In genomic region chr19:42432761-42433160, GRCm38 (mm10) we compare ENCODE assay signal across 11 mouse cellular contexts. TPM values are rescaled to one million over a fixed set of nuclear protein-coding genes. Genes with fewer than 3 reads are reported as not detected.
DNase-seq lines count a peak whose midpoint lies in the region; ATAC-seq and TF ChIP-seq lines count a peak whose summit lies in the region.
"Had no signal": no experiment of that assay in that cellular context is flagged by ENCODE, and none has a peak within 500 bp of the region (broad histone marks: within the 10 kb centered on the region; RNA-seq: fewer than 3 reads in every experiment).

No protein-coding gene starts in this region.

- peaks cover 29% of the 10 kb centered on the region for H3K27me3 ChIP-seq in neural tube, embryonic 11.5 days (ENCODE audit: control insufficient read depth, insufficient read depth, low read length)
- H3K27me3 ChIP-seq in hindbrain, embryonic 10.5 days (ENCODE audit: insufficient read depth, poor library complexity, severe bottlenecking): peaks cover 64% of the 10 kb centered on the region
- H3K27me3 ChIP-seq in limb, embryonic 15.5 days: peaks cover 77% of the 10 kb centered on the region
- H3K27me3 ChIP-seq in stomach, postnatal 0 days (ENCODE audit: control insufficient read depth, insufficient read depth, low read length): peaks cover 15% of the 10 kb centered on the region; the same call in 1 of the 2 replicates

- no peak for TF ChIP-seq CTCF in stomach, postnatal 0 days (IDR thresholded peaks at IDR 0.05; ENCODE audit: low read depth)

- H3K4me1 ChIP-seq in neural tube, embryonic 11.5 days (ENCODE audit: control insufficient read depth, insufficient read depth, low read length): peaks cover 10% of the 10 kb centered on the region; the same call in 1 of the 2 replicates
- peaks cover 28% of the 10 kb centered on the region for H3K4me1 ChIP-seq in hindbrain, embryonic 10.5 days (replicated peaks)
- peaks cover 18% of the 10 kb centered on the region for H3K4me1 ChIP-seq in limb, embryonic 15.5 days
- H3K4me1 ChIP-seq in stomach, postnatal 0 days (replicated peaks; ENCODE audit: control insufficient read depth, insufficient read depth): no peaks in the 10 kb centered on the region

- TF ChIP-seq EP300 in stomach, postnatal 0 days (optimal IDR thresholded peaks at IDR 0.05): no peak

- no peak for DNase-seq in neural tube, embryonic 11.5 days (ENCODE audit: low spot score)
- no peak for DNase-seq in neural tube, embryonic 10.5 days (ENCODE audit: extremely low spot score, low spot score)
- no peak for DNase-seq in hindbrain, embryonic 10.5 days (ENCODE audit: low spot score)
- DNase-seq in stomach, postnatal 0 days (ENCODE audit: low spot score): no peak
- DNase-seq in adrenal gland, adult 2 months: no peak
- no peak for DNase-seq in left cerebral cortex, postnatal 14 days (ENCODE audit: low spot score in 2 of 2)
- no peak for DNase-seq in right cerebral cortex, adult 2 months (ENCODE audit: low spot score in 2 of 2)
- DNase-seq: gastrocnemius, postnatal 36 days; kidney, adult 2 months had no signal

- H3K27ac ChIP-seq in neural tube, embryonic 11.5 days (ENCODE audit: low read depth, low read length): peak overlapping the region; percentile 89; the same call in 1 of the 2 replicates
- H3K27ac ChIP-seq in hindbrain, embryonic 10.5 days: peak overlapping the region; percentile 93
- H3K27ac ChIP-seq in limb, embryonic 15.5 days: no peak overlapping the region
- H3K27ac ChIP-seq in stomach, postnatal 0 days (replicated peaks): no peak overlapping the region
- H3K27ac ChIP-seq: liver, embryonic 15.5 days had no signal

- H3K4me2 ChIP-seq in neural tube, embryonic 11.5 days (ENCODE audit: low read depth): peak overlapping the region; percentile 85
- H3K4me2 ChIP-seq in limb, embryonic 15.5 days: peak overlapping the region; percentile 93; the same call in 1 of the 2 replicates
- H3K4me2 ChIP-seq in stomach, postnatal 0 days (replicated peaks; ENCODE audit: low read depth): peak overlapping the region; percentile 69; the same call in 1 of the 2 replicates

- 51% methylated on average over 8 of the region's 8 CpGs for WGBS in neural tube, embryonic 11.5 days
- WGBS in hindbrain, embryonic 10.5 days: 48% methylated on average over 8 of the region's 8 CpGs
- 43% methylated on average over 8 of the region's 8 CpGs for WGBS in limb, embryonic 15.5 days
- WGBS in stomach, postnatal 0 days: 43% methylated on average over 8 of the region's 8 CpGs

- H3K36me3 ChIP-seq in neural tube, embryonic 11.5 days (ENCODE audit: control insufficient read depth, insufficient read depth, low read length): no peaks in the 10 kb centered on the region
- H3K36me3 ChIP-seq in hindbrain, embryonic 10.5 days: no peaks in the 10 kb centered on the region
- H3K36me3 ChIP-seq in limb, embryonic 15.5 days: no peaks in the 10 kb centered on the region
- H3K36me3 ChIP-seq in stomach, postnatal 0 days (ENCODE audit: control insufficient read depth, insufficient read depth, low read length): no peaks in the 10 kb centered on the region
- H3K36me3 ChIP-seq: liver, embryonic 15.5 days had no signal

- no peaks in the 10 kb centered on the region for H3K9me3 ChIP-seq in neural tube, embryonic 11.5 days (ENCODE audit: control insufficient read depth, low read length)
- H3K9me3 ChIP-seq in hindbrain, embryonic 10.5 days: no peaks in the 10 kb centered on the region
- no peaks in the 10 kb centered on the region for H3K9me3 ChIP-seq in limb, embryonic 15.5 days
- H3K9me3 ChIP-seq in stomach, postnatal 0 days (ENCODE audit: control insufficient read depth, low read length): no peaks in the 10 kb centered on the region
- H3K9me3 ChIP-seq: liver, embryonic 15.5 days had no signal

- H3K9ac ChIP-seq in neural tube, embryonic 11.5 days (ENCODE audit: low read length): peak overlapping the region; percentile 86
- H3K9ac ChIP-seq in limb, embryonic 15.5 days: no peak overlapping the region
- no peak overlapping the region for H3K9ac ChIP-seq in stomach, postnatal 0 days (ENCODE audit: low read length)
- H3K9ac ChIP-seq: liver, embryonic 15.5 days had no signal

- intact Hi-C loops in left cerebral cortex, postnatal 14 days (cut with DNase I): loop anchor here (5.0 kb wide), 2 partner anchors 90 to 115 kb away; no protein-coding TSS in a partner anchor

- no peak for ATAC-seq in neural tube, embryonic 11.5 days (ENCODE audit: insufficient read depth, low FRiP score, low TSS enrichment)
- no peak for ATAC-seq in limb, embryonic 15.5 days (ENCODE audit: insufficient number of reproducible peaks, low FRiP score, low TSS enrichment, low read depth)
- no peak for ATAC-seq in stomach, postnatal 0 days (ENCODE audit: low FRiP score, low TSS enrichment)

- H3K4me3 ChIP-seq in neural tube, embryonic 11.5 days (ENCODE audit: low read depth, low read length): peak overlapping the region; percentile 65
- H3K4me3 ChIP-seq in hindbrain, embryonic 10.5 days: peak overlapping the region; percentile 65
- peak overlapping the region; percentile 57 for H3K4me3 ChIP-seq in limb, embryonic 15.5 days
- H3K4me3 ChIP-seq in stomach, postnatal 0 days (ENCODE audit: low read depth, low read length): peak overlapping the region; percentile 47

RNA-seq across cellular contexts. Expression of gene Crtac1, which starts 1.2 kb away (rescaled TPM):
- 35.0 and 35.5 TPM in 2 replicates for polyA plus RNA-seq in neural tube, embryonic 11.5 days (2014; fragmentation: Nextera tagmentation; extraction: Ambion mirVana)
- polyA plus RNA-seq in hindbrain, embryonic 10.5 days (2016; fragmentation: Nextera tagmentation; extraction: Ambion mirVana): 5.5 and 8.8 TPM in 2 replicates
- polyA plus RNA-seq in limb, embryonic 15.5 days (2015; fragmentation: Nextera tagmentation; extraction: Ambion mirVana): 3.5 and 4.2 TPM in 2 replicates
- polyA plus RNA-seq in stomach, postnatal 0 days (2015; fragmentation: Nextera tagmentation; extraction: Ambion mirVana): 3.0 and 4.5 TPM in 2 replicates
- under 1 TPM; 0.23 to 0.73 TPM for total RNA-seq in adrenal gland, adult 2 months (2021)
- 0.43 and 0.60 TPM in 2 replicates for polyA plus RNA-seq in adrenal gland, adult 2 months (2012; rRNA removed)
- 10 to 100 TPM; 77.3 to 88.9 TPM for total RNA-seq in left cerebral cortex, postnatal 14 days (2021)

Comparison
In these comparisons a context has a peak if more than half of its experiments do, and no peak if none do; other contexts are left out.
1. H3K27ac ChIP-seq: peak in neural tube, embryonic 11.5 days (single experiment) and hindbrain, embryonic 10.5 days (single experiment); none in limb, embryonic 15.5 days (single experiment) and stomach, postnatal 0 days (single experiment).
2. Peak in every context shown above with its lines, with median percentiles within 50 percentile points of each other: H3K4me2 ChIP-seq and H3K4me3 ChIP-seq.